ENCODE assay signal across 8 mouse cellular contexts in the genomic region with DNA sequence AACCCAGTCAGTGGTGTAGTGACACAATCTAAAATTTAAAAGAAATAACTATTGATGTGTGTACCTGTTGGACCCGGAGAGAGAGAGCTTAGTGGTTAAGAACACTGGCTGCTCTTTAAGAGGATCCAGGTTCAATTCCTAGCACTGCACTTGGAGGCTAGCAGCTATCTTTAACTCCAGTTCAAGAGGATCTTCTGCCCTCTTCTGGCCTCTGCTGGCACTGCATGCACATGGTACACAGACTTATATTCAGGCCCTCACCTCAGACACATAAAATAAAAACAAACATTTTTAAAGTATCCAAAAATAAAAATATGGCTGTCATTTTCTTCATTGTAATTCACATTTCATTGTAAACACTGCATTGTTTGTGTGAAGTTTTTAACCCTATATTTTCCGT. TPM values are rescaled to one million over a fixed set of nuclear protein-coding genes. Genes with fewer than 3 reads are reported as not detected.
DNase-seq lines count a peak whose midpoint lies in the region; TF ChIP-seq lines count a peak whose summit lies in the region.

No protein-coding gene starts in this region.

- 98% methylated on average over 2 of the region's 2 CpGs for WGBS in lung, adult 2 months
- 96% methylated on average over 2 of the region's 2 CpGs for WGBS in forebrain, embryonic 10.5 days

- H3K27ac ChIP-seq in forebrain, embryonic 10.5 days, result no peak overlapping the region

- peak; percentile 23 for DNase-seq in embryo, embryonic 10.5 days (ENCODE audit: low spot score)
- DNase-seq in embryo, embryonic 10 days (ENCODE audit: low spot score), result no peak
- no peak for DNase-seq in lung, adult 2 months
- DNase-seq in lung, adult 18-20 months, result no peak
- peak; percentile 24 for DNase-seq in c-Kit-negative CD71-positive TER-119-positive erythroid progenitor cells, embryonic 14.5 days (ENCODE audit: low read depth, low spot score)
- peak; percentile 59 for DNase-seq in testis, postnatal 14 days (ENCODE audit: low spot score)
- DNase-seq in forebrain, embryonic 10.5 days (ENCODE audit: extremely low spot score, low spot score), result no peak
- DNase-seq in layer of hippocampus, adult 9-11 months, result no peak

- H3K4me3 ChIP-seq in lung, adult 2 months (replicated peaks; ENCODE audit: extremely low read depth, low read depth, low read length), result no peak overlapping the region
- no peak overlapping the region for H3K4me3 ChIP-seq in forebrain, embryonic 10.5 days

- H3K27me3 ChIP-seq in forebrain, embryonic 10.5 days (ENCODE audit: poor library complexity, severe bottlenecking), result no peaks in the 10 kb centered on the region

- no peak for TF ChIP-seq POLR2A in lung, adult 2 months (IDR thresholded peaks at IDR 0.05; ENCODE audit: borderline replicate concordance, extremely low read depth, low read depth, low read length)

- TF ChIP-seq CTCF in lung, adult 2 months (IDR thresholded peaks at IDR 0.05; ENCODE audit: insufficient read depth, low read length), result 0 out of 2 replicates have a peak, but pooled peaks have one; percentile 7

- peaks cover 3% of the 10 kb centered on the region; the same call in 1 of the 2 replicates for H3K4me1 ChIP-seq in lung, adult 2 months (ENCODE audit: control insufficient read depth, insufficient read depth, low read length)
- H3K4me1 ChIP-seq in forebrain, embryonic 10.5 days, result peaks cover 14% of the 10 kb centered on the region; the same call in 1 of the 2 replicates

- no peaks in the 10 kb centered on the region for H3K36me3 ChIP-seq in forebrain, embryonic 10.5 days (replicated peaks)

- no peaks in the 10 kb centered on the region; the same call in 1 of the 2 replicates for H3K9me3 ChIP-seq in forebrain, embryonic 10.5 days

RNA-seq across cellular contexts. Expression of a gene that starts 27.9 kb away (rescaled TPM):
- polyA plus RNA-seq in lung, adult 2 months (2012; rRNA removed), result 9.3 and 10.8 TPM in 2 replicates
- polyA plus RNA-seq in forebrain, embryonic 10.5 days (2016; fragmentation: Nextera tagmentation; extraction: Ambion mirVana), result 0.05 and 0.09 TPM in 2 replicates

RNA-seq across cellular contexts. Expression of a gene that starts 28.5 kb away (rescaled TPM):
- polyA plus RNA-seq in lung, adult 2 months (2012; rRNA removed), result 10.4 and 13.2 TPM in 2 replicates
- polyA plus RNA-seq in forebrain, embryonic 10.5 days (2016; fragmentation: Nextera tagmentation; extraction: Ambion mirVana), result 22.5 and 23.2 TPM in 2 replicates

RNA-seq across cellular contexts. Expression of a gene that starts 28.9 kb away (rescaled TPM):
- polyA plus RNA-seq in lung, adult 2 months (2012; rRNA removed), result 12.3 and 13.8 TPM in 2 replicates
- polyA plus RNA-seq in forebrain, embryonic 10.5 days (2016; fragmentation: Nextera tagmentation; extraction: Ambion mirVana), result 110 and 114 TPM in 2 replicates

Comparison
In these comparisons a context has a peak if more than half of its experiments do, and no peak if none do; other contexts are left out.
1. DNase-seq: peak in embryo, embryonic 10.5 days (single experiment), c-Kit-negative CD71-positive TER-119-positive erythroid progenitor cells, embryonic 14.5 days (single experiment) and testis, postnatal 14 days (single experiment); none in embryo, embryonic 10 days (single experiment), lung, adult 2 months (single experiment), lung, adult 18-20 months (0 of 2), forebrain, embryonic 10.5 days (single experiment) and layer of hippocampus, adult 9-11 months (single experiment).